Mouse (Mus musculus): ENCODE measurements around the gene Hoxa2. TPM values are rescaled to one million over a fixed set of nuclear protein-coding genes. Genes with fewer than 3 reads are reported as not detected.

Hoxa2 gene
- polyA plus RNA-seq, 1 experiment from 2014 or later, result 0.10 TPM

DNA sequence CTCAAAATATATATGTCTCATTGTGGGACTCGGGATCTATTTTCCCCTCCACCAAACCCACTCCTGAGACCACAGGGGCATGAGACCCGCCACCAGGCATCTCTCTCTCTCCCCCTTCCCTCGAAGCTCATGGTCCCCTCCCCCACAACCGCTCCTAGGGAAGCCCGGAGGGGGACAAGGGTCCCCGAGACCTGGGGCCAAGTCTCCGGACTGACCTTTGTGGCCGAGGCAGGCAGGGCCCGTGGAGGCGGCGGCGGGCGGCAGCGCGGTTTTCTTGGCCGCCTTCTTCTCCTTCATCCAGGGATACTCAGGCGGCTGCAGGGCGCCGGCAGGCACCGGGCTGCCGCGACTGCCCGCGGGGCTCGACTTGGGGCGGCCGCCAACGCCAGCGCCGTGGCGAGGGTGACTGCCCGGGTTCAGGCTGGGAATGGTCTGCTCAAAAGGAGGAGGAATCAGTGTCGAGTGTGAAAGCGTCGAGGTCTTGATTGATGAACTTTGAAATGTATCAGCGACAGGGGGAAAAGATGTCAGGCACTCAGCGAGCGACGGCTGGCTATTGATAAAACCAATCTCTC is 493 bp downstream of the Hoxa2 start:
- H3K4me3 ChIP-seq (ENCODE audit: low read depth, low read length), result no peak overlapping the region
- no peaks in the 10 kb centered on the region for H3K4me1 ChIP-seq (ENCODE audit: control insufficient read depth, insufficient read depth, low read length)
- no peak for ATAC-seq
- H3K4me2 ChIP-seq (ENCODE audit: low read length), result no peak overlapping the region
- 0% methylated on average over 39 of the region's 39 CpGs for WGBS
- no peak overlapping the region for H3K27ac ChIP-seq (ENCODE audit: low read length)
- peaks cover 72% of the 10 kb centered on the region for H3K27me3 ChIP-seq (ENCODE audit: control insufficient read depth, insufficient read depth, low read depth, low read length)
- H3K9ac ChIP-seq (ENCODE audit: low read depth, low read length), result no peak overlapping the region
- no peaks in the 10 kb centered on the region for H3K9me3 ChIP-seq (replicated peaks; ENCODE audit: control insufficient read depth, low read length, poor library complexity, severe bottlenecking)
- no peaks in the 10 kb centered on the region for H3K36me3 ChIP-seq (ENCODE audit: control insufficient read depth, insufficient read depth, low read length)

DNA sequence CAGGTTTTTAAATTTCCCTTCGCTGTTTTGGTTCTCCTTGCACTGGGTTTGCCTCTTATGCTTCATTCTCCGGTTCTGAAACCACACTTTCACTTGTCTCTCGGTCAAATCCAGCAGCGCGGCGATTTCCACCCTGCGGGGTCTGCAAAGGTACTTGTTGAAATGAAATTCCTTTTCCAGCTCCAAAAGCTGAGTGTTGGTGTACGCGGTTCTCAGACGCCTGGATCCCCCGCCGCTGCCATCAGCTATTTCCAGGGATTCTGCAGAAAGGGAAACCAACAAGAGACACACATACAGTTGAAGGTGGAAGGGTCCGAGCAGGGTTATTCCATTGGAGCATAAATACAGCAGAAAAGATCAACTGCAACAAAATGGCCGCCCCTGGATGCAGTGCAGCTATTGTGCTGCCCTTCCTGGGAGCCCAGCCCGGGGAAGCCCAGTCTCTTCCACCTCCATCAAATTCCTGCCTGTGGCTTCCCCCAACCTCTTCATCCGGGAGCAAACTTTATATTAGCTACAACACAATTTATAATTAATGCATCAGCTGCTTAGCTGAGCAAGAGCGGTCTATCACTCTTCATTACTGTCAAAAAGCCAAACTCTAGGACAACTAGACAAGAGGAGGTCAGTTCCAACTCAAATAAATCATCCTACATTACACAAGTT is 1.1 kb downstream of the Hoxa2 start:
- ATAC-seq, result no peak
- no peak overlapping the region for H3K27ac ChIP-seq (ENCODE audit: low read length)
- peaks cover 5% of the 10 kb centered on the region for H3K4me1 ChIP-seq (ENCODE audit: control insufficient read depth, insufficient read depth, low read length)
- H3K9me3 ChIP-seq (replicated peaks; ENCODE audit: control insufficient read depth, low read length, poor library complexity, severe bottlenecking), result no peaks in the 10 kb centered on the region
- peaks cover 77% of the 10 kb centered on the region for H3K27me3 ChIP-seq (ENCODE audit: control insufficient read depth, insufficient read depth, low read depth, low read length)
- no peaks in the 10 kb centered on the region for H3K36me3 ChIP-seq (ENCODE audit: control insufficient read depth, insufficient read depth, low read length)
- H3K4me3 ChIP-seq (ENCODE audit: low read depth, low read length), result no peak overlapping the region
- under 1% methylated on average over 17 of the region's 17 CpGs for WGBS
- no peak overlapping the region for H3K4me2 ChIP-seq (ENCODE audit: low read length)
- H3K9ac ChIP-seq (ENCODE audit: low read depth, low read length), result no peak overlapping the region

DNA sequence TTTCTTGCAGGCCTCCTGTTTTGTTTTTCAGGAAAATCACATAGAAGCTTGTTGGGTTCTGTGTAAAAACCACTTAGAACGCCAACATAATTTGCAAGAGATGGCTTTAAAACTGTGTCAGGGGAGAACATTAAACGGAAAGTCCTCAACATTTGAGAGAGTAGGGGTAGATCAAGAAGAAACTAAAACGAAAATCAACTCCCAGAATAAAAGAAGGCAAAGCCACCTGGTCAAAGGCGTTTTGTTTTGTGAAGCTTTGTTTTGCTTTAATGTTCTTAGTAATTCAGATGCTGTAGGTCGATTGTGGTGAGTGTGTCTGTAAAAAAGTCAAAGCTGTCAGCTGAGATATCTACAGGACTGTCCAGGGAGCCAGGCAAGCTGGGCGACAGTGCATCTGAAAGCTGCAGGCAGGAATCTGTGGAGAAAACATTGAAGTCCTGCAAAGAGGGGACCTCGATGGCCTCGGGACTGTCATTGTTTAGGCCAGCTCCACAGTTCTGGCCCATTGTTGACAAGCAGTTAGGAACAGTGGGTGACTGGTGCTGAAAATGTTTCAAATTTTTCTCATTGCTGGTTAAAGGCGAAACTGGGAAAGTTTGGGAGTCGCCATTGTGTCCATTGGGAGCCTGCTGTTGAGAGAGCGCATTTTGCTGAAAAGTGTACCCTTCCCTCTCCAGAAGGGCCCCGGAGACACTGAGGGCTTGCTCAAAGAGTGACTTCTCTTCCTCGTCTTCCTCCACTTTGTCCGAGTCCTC is 1.8 kb downstream of the Hoxa2 start:
- H3K9me3 ChIP-seq (replicated peaks; ENCODE audit: control insufficient read depth, low read length, poor library complexity, severe bottlenecking), result no peaks in the 10 kb centered on the region
- no peak overlapping the region for H3K4me3 ChIP-seq (ENCODE audit: low read depth, low read length)
- peaks cover 80% of the 10 kb centered on the region for H3K27me3 ChIP-seq (ENCODE audit: control insufficient read depth, insufficient read depth, low read depth, low read length)
- WGBS, result under 1% methylated on average over 14 of the region's 14 CpGs
- no peak for ATAC-seq
- no peak overlapping the region for H3K27ac ChIP-seq (ENCODE audit: low read length)
- H3K4me1 ChIP-seq (ENCODE audit: control insufficient read depth, insufficient read depth, low read length), result peaks cover 10% of the 10 kb centered on the region
- no peak overlapping the region for H3K4me2 ChIP-seq (ENCODE audit: low read length)
- no peaks in the 10 kb centered on the region for H3K36me3 ChIP-seq (ENCODE audit: control insufficient read depth, insufficient read depth, low read length)
- H3K9ac ChIP-seq (ENCODE audit: low read depth, low read length), result no peak overlapping the region

- ATAC-seq, result no peak
- H3K4me3 ChIP-seq (ENCODE audit: low read depth, low read length), result no peak overlapping the region
- H3K27ac ChIP-seq (ENCODE audit: low read length), result no peak overlapping the region
- no peaks in the 10 kb centered on the region for H3K36me3 ChIP-seq (ENCODE audit: control insufficient read depth, insufficient read depth, low read length)
- WGBS, result 0% methylated on average over 1 of the region's 1 CpGs
- H3K4me2 ChIP-seq (ENCODE audit: low read length), result no peak overlapping the region
- H3K9me3 ChIP-seq (replicated peaks; ENCODE audit: control insufficient read depth, low read length, poor library complexity, severe bottlenecking), result no peaks in the 10 kb centered on the region
- H3K9ac ChIP-seq (ENCODE audit: low read depth, low read length), result no peak overlapping the region
- H3K4me1 ChIP-seq (ENCODE audit: control insufficient read depth, insufficient read depth, low read length), result peaks cover 10% of the 10 kb centered on the region
- peaks cover 84% of the 10 kb centered on the region for H3K27me3 ChIP-seq (ENCODE audit: control insufficient read depth, insufficient read depth, low read depth, low read length)
Measured at GRCm38 (mm10) chr6:52162093-52162380, 2.6 kb downstream of the Hoxa2 start.

DNA sequence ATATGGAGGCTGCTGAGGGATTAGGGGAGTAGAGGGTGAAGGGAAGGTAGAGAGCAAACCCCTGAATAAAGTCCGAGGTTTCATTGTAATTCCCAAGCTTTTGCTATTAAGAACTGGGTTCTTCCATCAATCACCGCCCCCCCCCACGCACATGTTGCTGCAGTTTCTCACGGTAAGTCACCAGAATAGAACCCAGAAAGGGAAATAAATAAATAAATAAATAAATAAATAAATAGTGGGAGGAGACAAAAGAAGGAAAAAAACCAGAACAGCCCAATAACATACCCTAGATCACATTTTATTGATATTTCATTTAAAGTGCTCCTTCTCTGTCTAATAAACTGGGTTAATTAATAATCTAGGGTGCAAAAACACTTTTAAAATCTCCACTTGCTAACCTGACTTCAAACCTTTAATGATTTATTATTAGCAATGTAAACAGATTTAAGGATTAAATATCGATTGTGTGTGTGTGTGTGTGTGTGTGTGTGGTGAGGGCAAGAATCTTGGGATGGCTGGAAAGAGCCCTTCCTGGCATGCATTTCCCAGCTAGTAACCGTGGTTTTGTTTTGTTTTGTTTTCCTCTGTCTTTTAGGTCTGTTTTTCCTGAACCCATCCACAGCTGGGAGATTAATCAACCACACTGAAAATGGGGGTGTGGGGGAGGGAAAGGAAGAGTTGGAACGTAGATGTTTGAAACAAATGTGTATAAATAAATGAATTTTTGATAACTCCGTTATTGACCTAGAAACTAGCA is 3.1 kb downstream of the Hoxa2 start:
- no peak for ATAC-seq
- WGBS, result 5% methylated on average over 8 of the region's 8 CpGs
- no peak overlapping the region for H3K4me3 ChIP-seq (ENCODE audit: low read depth, low read length)
- peaks cover 84% of the 10 kb centered on the region for H3K27me3 ChIP-seq (ENCODE audit: control insufficient read depth, insufficient read depth, low read depth, low read length)
- no peaks in the 10 kb centered on the region for H3K36me3 ChIP-seq (ENCODE audit: control insufficient read depth, insufficient read depth, low read length)
- no peak overlapping the region for H3K27ac ChIP-seq (ENCODE audit: low read length)
- no peak overlapping the region for H3K9ac ChIP-seq (ENCODE audit: low read depth, low read length)
- H3K4me2 ChIP-seq (ENCODE audit: low read length), result no peak overlapping the region
- no peaks in the 10 kb centered on the region for H3K9me3 ChIP-seq (replicated peaks; ENCODE audit: control insufficient read depth, low read length, poor library complexity, severe bottlenecking)
- peaks cover 10% of the 10 kb centered on the region for H3K4me1 ChIP-seq (ENCODE audit: control insufficient read depth, insufficient read depth, low read length)

DNA sequence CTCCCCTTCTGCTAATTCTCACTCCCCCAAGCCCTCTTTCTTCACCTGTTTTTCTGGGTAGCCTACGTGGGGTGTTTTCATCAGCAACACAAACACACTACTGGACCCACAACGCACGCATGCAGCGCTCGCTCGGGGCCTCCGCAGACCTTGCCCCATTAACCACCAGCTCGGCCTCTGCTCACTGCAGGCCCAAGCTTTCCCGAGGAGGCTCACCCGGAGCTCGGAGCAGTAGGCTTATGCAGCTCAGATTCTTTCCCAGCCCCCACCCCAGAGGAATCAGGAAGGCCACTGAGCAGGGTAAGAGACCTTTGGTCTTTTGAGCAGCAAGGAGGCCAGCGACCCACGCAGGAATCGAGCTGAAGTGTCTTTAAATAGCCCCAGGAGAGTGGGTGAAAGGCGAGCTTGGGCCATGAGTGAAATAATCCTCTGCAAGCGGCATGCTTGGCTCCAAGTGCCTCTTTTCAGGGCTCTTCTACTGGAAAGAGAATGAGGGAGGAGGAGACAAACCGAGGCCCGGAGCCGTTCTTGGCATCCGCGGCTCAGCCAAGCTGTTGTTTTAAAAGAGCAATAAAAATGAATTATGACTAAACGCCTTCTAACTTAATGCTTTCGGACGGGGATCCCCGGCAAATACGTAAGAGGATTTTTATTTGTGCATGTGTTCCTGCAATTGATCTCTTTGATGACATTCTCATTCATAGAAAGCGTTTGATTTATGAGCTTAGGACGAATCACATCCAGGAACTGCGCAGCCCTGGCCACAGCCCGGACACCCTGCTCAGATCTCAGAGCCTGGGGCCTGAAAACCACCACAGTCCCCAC is 3.9 kb downstream of the Hoxa2 start:
- H3K27me3 ChIP-seq (ENCODE audit: control insufficient read depth, insufficient read depth, low read depth, low read length), result peaks cover 88% of the 10 kb centered on the region
- no peaks in the 10 kb centered on the region for H3K36me3 ChIP-seq (ENCODE audit: control insufficient read depth, insufficient read depth, low read length)
- no peaks in the 10 kb centered on the region for H3K9me3 ChIP-seq (replicated peaks; ENCODE audit: control insufficient read depth, low read length, poor library complexity, severe bottlenecking)
- no peak overlapping the region for H3K27ac ChIP-seq (ENCODE audit: low read length)
- no peak overlapping the region for H3K9ac ChIP-seq (ENCODE audit: low read depth, low read length)
- 2% methylated on average over 30 of the region's 30 CpGs for WGBS
- no peak overlapping the region for H3K4me3 ChIP-seq (ENCODE audit: low read depth, low read length)
- H3K4me1 ChIP-seq (ENCODE audit: control insufficient read depth, insufficient read depth, low read length), result peaks cover 10% of the 10 kb centered on the region
- no peak overlapping the region for H3K4me2 ChIP-seq (ENCODE audit: low read length)
- ATAC-seq, result no peak

GRCm38 (mm10) chr6:52159979-52160378 is 4.7 kb downstream of the Hoxa2 start:
- H3K4me3 ChIP-seq (ENCODE audit: low read depth, low read length), result no peak overlapping the region
- no peak overlapping the region for H3K27ac ChIP-seq (ENCODE audit: low read length)
- WGBS, result 1% methylated on average over 9 of the region's 9 CpGs
- no peak for ATAC-seq
- peaks cover 90% of the 10 kb centered on the region for H3K27me3 ChIP-seq (ENCODE audit: control insufficient read depth, insufficient read depth, low read depth, low read length)
- H3K4me1 ChIP-seq (ENCODE audit: control insufficient read depth, insufficient read depth, low read length), result peaks cover 10% of the 10 kb centered on the region
- H3K4me2 ChIP-seq (ENCODE audit: low read length), result no peak overlapping the region
- no peaks in the 10 kb centered on the region for H3K36me3 ChIP-seq (ENCODE audit: control insufficient read depth, insufficient read depth, low read length)
- H3K9ac ChIP-seq (ENCODE audit: low read depth, low read length), result no peak overlapping the region
- H3K9me3 ChIP-seq (replicated peaks; ENCODE audit: control insufficient read depth, low read length, poor library complexity, severe bottlenecking), result no peaks in the 10 kb centered on the region

- Histone ChIP-seq H3K27me3 (ENCODE audit: control insufficient read depth, insufficient read depth, low read depth, low read length) (peaks cover 94% of the 10 kb centered on the region), H3K27ac (ENCODE audit: low read length) (no peak overlapping the region)
- 6% methylated on average over 12 of the region's 12 CpGs for WGBS
Measured at GRCm38 (mm10) chr6:52159164-52159761, 5.4 kb downstream of the Hoxa2 start.

More at GRCm38 (mm10) chr6:52159164-52159761, 5.4 kb downstream of the Hoxa2 start:
- peaks cover 10% of the 10 kb centered on the region for H3K4me1 ChIP-seq (ENCODE audit: control insufficient read depth, insufficient read depth, low read length)
- H3K9me3 ChIP-seq (replicated peaks; ENCODE audit: control insufficient read depth, low read length, poor library complexity, severe bottlenecking), result no peaks in the 10 kb centered on the region
- H3K9ac ChIP-seq (ENCODE audit: low read depth, low read length), result no peak overlapping the region
- peak overlapping the region; percentile 78; the same call in 1 of the 2 replicates for H3K4me2 ChIP-seq (ENCODE audit: low read length)
- H3K4me3 ChIP-seq (ENCODE audit: low read depth, low read length), result no peak overlapping the region
- H3K36me3 ChIP-seq (ENCODE audit: control insufficient read depth, insufficient read depth, low read length), result no peaks in the 10 kb centered on the region
- ATAC-seq, result no peak
